Mouse (Mus musculus) intestine, embryonic 15.5 days (tissue): ENCODE data around the gene Zfp92. TPM values are rescaled to one million over a fixed set of nuclear protein-coding genes. Genes with fewer than 3 reads are reported as not detected.
"Not testable (repeated sequence)": the region's sequence is repeated elsewhere in the genome, so short reads cannot be mapped to it uniquely, and the experiment has no call there.

Experiments
- ATAC-seq: fragments of 200-750 bp; cut with Nextera tagmentation; 2 replicates; pipeline ENCODE4 v1.8.0; 2017; ENCODE audit warnings: moderate TSS enrichment, moderate library complexity
- H3K27ac ChIP-seq: fragments of 300-500 bp; sonication (generic); 2 replicates; pipeline ENCODE4 v1.5.1; 2015; ENCODE audit warnings: mild to moderate bottlenecking, inconsistent platforms
- H3K27me3 ChIP-seq: fragments of 300-500 bp; sonication (generic); replicated peaks from 2 replicates; pipeline ENCODE4 v1.6.1; 2015; ENCODE audit warnings: inconsistent platforms
- H3K36me3 ChIP-seq: fragments of 300-500 bp; sonication (generic); 2 replicates; pipeline ENCODE4 v1.6.1; 2015; ENCODE audit warnings: inconsistent platforms
- H3K4me1 ChIP-seq: fragments of 300-500 bp; sonication (generic); replicated peaks from 2 replicates; pipeline ENCODE4 v1.6.1; 2015; ENCODE audit warnings: inconsistent platforms
- H3K4me2 ChIP-seq: fragments of 300-500 bp; sonication (generic); replicated peaks from 2 replicates; pipeline ENCODE4 v1.6.1; 2015; ENCODE audit warnings: mild to moderate bottlenecking, inconsistent platforms
- H3K4me3 ChIP-seq: fragments of 300-500 bp; sonication (generic); replicated peaks from 2 replicates; pipeline ENCODE4 v1.5.1; 2015; ENCODE audit warnings: inconsistent platforms
- H3K9ac ChIP-seq: fragments of 300-500 bp; sonication (generic); 2 replicates; pipeline ENCODE4 v1.6.1; 2015; ENCODE audit warnings: inconsistent platforms
- H3K9me3 ChIP-seq: fragments of 300-500 bp; sonication (generic); 2 replicates; pipeline ENCODE4 v1.6.1; 2016; ENCODE audit warnings: inconsistent platforms
- WGBS: fragments of 180-500 bp; shearing (Covaris S2); methylation state at CpG from one replicate; pipeline ENCODE4 v1.1.7; 2015; 5-methylcytosine and 5-hydroxymethylcytosine counted together
- polyA plus RNA-seq: library from polyadenylated mRNA; unstranded; fragments of >200 nt; fragmentation: Nextera tagmentation; extraction: Ambion mirVana; gene quantifications from 2 replicates; pipeline ENCODE4 v1.2.1, GENCODE M21; 2015

Gene Zfp92
- polyA plus RNA-seq = 0.32 and 0.54 TPM in 2 replicates

GRCm38 (mm10) chrX:73410880-73411517, at the start of gene Zfp92:
Gene Zfp92, plus strand, starts transcription at chrX:73411096.
- Histone ChIP-seq H3K9ac (no peak within 1 kb of the TSS), H3K9me3 (no peaks in the 10 kb centered on the region), H3K27me3 (peaks cover 4% of the 10 kb centered on the region; the same call in 1 of the 2 replicates), H3K4me1 (no peaks in the 10 kb centered on the region), H3K27ac (no peak within 1 kb of the TSS), H3K4me3 (peak within 1 kb of the TSS; percentile 18; the same call in 1 of the 2 replicates), H3K4me2 (peak within 1 kb of the TSS; percentile 59), H3K36me3 (no peaks in the 10 kb centered on the region)
- 22% methylated on average over 20 of the region's 20 CpGs for WGBS
- ATAC-seq = peak; percentile 75

- no peak overlapping the region for H3K9ac ChIP-seq
- no peak overlapping the region for H3K4me2 ChIP-seq
- H3K4me1 ChIP-seq = no peaks in the 10 kb centered on the region
- no peak for ATAC-seq
- no peaks in the 10 kb centered on the region for H3K27me3 ChIP-seq
- no peak overlapping the region for H3K4me3 ChIP-seq
- no peaks in the 10 kb centered on the region for H3K36me3 ChIP-seq
- H3K27ac ChIP-seq = no peak overlapping the region
- no peaks in the 10 kb centered on the region for H3K9me3 ChIP-seq
These were observed 47.6 kb upstream of the Zfp92 start for GRCm38 (mm10) chrX:73363291-73363690.

DNA sequence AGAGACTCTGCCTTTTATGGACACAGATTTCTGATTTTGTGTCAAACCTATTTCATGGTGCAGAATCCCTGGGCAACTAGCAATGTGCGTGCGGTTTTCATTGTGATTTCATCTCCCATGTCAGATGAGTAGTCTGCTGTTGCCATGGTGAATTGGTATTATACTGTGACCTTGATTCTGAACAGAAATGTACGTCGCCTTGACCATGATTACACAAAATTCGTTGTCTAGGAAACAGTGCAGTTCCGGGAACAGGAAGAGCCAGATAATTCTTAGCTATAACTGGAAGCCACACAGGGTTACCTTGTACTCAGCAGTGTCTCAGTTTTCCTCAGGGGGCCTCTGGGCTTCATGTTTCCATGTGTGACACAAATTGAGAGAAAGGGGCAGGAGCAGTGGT, 26.5 kb upstream of the Zfp92 start:
- no peak for ATAC-seq

GRCm38 (mm10) chrX:73384924-73385323, 26.0 kb upstream of the Zfp92 start:
- Histone ChIP-seq H3K9me3 (no peaks in the 10 kb centered on the region), H3K4me2 (no peak overlapping the region), H3K9ac (no peak overlapping the region)

More for the DNA sequence above, 26.5 kb upstream of the Zfp92 start:
- no peaks in the 10 kb centered on the region for H3K9me3 ChIP-seq
- no peak overlapping the region for H3K27ac ChIP-seq
- no peaks in the 10 kb centered on the region for H3K27me3 ChIP-seq
- no peaks in the 10 kb centered on the region for H3K4me1 ChIP-seq
- no peaks in the 10 kb centered on the region for H3K36me3 ChIP-seq
- 67% methylated on average over 6 of the region's 6 CpGs for WGBS
- H3K4me3 ChIP-seq = no peak overlapping the region
- H3K4me2 ChIP-seq = no peak overlapping the region
- H3K9ac ChIP-seq = no peak overlapping the region

GRCm38 (mm10) chrX:73391481-73391880, 19.4 kb upstream of the Zfp92 start:
- WGBS = 89% methylated on average over 4 of the region's 4 CpGs
- H3K4me2 ChIP-seq = no peak overlapping the region
- no peaks in the 10 kb centered on the region for H3K9me3 ChIP-seq
- H3K4me1 ChIP-seq = no peaks in the 10 kb centered on the region
- peaks cover 2% of the 10 kb centered on the region; the same call in 1 of the 2 replicates for H3K27me3 ChIP-seq
- no peak overlapping the region for H3K4me3 ChIP-seq
- ATAC-seq = no peak
- H3K9ac ChIP-seq = no peak overlapping the region
- no peak overlapping the region for H3K27ac ChIP-seq
- no peaks in the 10 kb centered on the region for H3K36me3 ChIP-seq

More at GRCm38 (mm10) chrX:73384924-73385323, 26.0 kb upstream of the Zfp92 start:
- H3K36me3 ChIP-seq = no peaks in the 10 kb centered on the region
- WGBS = 18% methylated on average over 1 of the region's 1 CpGs
- no peak overlapping the region for H3K4me3 ChIP-seq
- no peak overlapping the region for H3K27ac ChIP-seq
- no peaks in the 10 kb centered on the region for H3K4me1 ChIP-seq
- no peak for ATAC-seq
- H3K27me3 ChIP-seq = no peaks in the 10 kb centered on the region

- no peaks in the 10 kb centered on the region for H3K9me3 ChIP-seq
- H3K27ac ChIP-seq = no peak overlapping the region
- ATAC-seq = no peak
- H3K4me2 ChIP-seq = no peak overlapping the region
- WGBS = 71% methylated on average over 1 of the region's 1 CpGs
- H3K36me3 ChIP-seq = no peaks in the 10 kb centered on the region
- H3K27me3 ChIP-seq = peaks cover 5% of the 10 kb centered on the region; the same call in 1 of the 2 replicates
- no peak overlapping the region for H3K4me3 ChIP-seq
- no peak overlapping the region for H3K9ac ChIP-seq
- no peaks in the 10 kb centered on the region for H3K4me1 ChIP-seq
These were observed 14.4 kb upstream of the Zfp92 start for GRCm38 (mm10) chrX:73396446-73396845.

DNA sequence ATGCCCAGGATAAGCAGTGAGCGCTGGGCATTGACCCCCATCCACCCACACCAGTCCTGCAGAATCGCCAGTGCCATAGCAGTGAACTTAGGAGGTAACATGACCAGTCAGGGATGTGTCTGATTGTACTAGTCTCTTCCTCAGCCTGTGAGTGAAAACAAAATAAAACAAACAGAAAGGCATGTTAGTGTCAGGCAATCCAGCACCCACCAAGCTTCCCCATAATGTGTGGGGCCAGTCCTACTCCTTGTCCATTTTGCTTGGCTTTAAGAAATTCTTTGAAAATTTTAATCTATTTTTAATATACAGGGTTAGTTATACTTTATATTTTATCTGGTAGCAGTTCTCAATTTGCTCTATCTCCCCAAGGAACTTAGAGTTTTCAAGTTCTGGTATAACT, 12.3 kb upstream of the Zfp92 start, which contains the start of gene Gm18336:
Gene Gm18336 (minus strand): TSS at position 101 of the 400 bp plus-strand sequence.
- not testable (repeated sequence) for H3K4me1 ChIP-seq, H3K27ac ChIP-seq, H3K9me3 ChIP-seq, H3K4me3 ChIP-seq, H3K9ac ChIP-seq, H3K4me2 ChIP-seq, H3K27me3 ChIP-seq, H3K36me3 ChIP-seq, ATAC-seq
- 60% methylated on average over 2 of the region's 2 CpGs for WGBS

- no peak overlapping the region for H3K27ac ChIP-seq
These were observed 9.9 kb upstream of the Zfp92 start for GRCm38 (mm10) chrX:73400951-73401350.

DNA sequence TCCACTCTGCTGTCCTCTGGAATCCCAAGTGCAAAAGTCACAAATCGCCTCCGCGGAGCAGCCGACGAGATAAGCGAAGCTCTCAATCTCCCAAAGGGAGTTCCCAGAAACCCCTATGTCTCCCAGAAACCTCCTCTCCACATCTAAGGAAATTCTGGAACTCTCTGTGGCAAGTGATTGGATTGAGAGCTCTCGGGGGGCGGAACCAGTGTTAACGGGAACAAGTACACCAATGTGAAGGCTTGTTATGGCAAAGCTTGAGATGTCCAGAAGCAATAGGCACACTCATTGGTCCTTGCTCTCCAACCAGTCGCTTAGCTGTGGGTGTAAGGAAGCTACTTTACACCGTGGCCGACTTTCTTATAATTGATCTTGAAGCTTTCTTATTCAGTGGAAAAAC, 9.3 kb upstream of the Zfp92 start:
- Histone ChIP-seq H3K27me3 (0 out of 2 replicates have a peak, but pooled peaks cover 1% of the 10 kb centered on the region), H3K36me3 (no peaks in the 10 kb centered on the region), H3K27ac (no peak overlapping the region), H3K9me3 (no peaks in the 10 kb centered on the region), H3K9ac (no peak overlapping the region), H3K4me1 (no peaks in the 10 kb centered on the region), H3K4me3 (no peak overlapping the region), H3K4me2 (no peak overlapping the region)
- WGBS = 94% methylated on average over 12 of the region's 12 CpGs
- no peak for ATAC-seq

More at GRCm38 (mm10) chrX:73400951-73401350, 9.9 kb upstream of the Zfp92 start:
- WGBS = 87% methylated on average over 20 of the region's 20 CpGs
- H3K4me3 ChIP-seq = no peak overlapping the region
- no peaks in the 10 kb centered on the region for H3K36me3 ChIP-seq
- H3K4me2 ChIP-seq = no peak overlapping the region
- no peaks in the 10 kb centered on the region for H3K4me1 ChIP-seq
- H3K27me3 ChIP-seq = 0 out of 2 replicates have a peak, but pooled peaks cover 5% of the 10 kb centered on the region
- no peak for ATAC-seq
- H3K9ac ChIP-seq = no peak overlapping the region
- no peaks in the 10 kb centered on the region for H3K9me3 ChIP-seq

DNA sequence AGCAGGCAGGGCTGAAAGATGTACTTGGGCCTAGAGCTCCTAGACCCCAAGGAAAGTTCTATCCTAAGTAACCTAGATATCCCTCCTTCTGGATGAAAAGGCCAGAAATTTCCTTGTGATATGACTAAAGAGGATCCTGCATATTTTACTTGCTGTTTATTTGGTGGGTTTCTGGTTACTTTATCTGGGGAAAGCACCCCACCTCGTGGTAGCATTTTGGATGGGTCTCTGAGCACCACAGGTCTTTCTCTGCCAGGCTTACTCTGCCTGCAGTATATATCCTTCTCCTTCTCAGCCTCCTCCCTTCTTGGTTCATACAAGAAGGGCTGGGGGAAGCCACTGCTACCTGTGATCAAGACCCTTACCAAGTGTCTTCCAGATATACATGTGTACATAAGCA, 1.9 kb downstream of the Zfp92 start:
- Histone ChIP-seq H3K9me3 (no peaks in the 10 kb centered on the region), H3K9ac (no peak overlapping the region), H3K4me2 (no peak overlapping the region), H3K4me3 (no peak overlapping the region), H3K36me3 (no peaks in the 10 kb centered on the region), H3K27me3 (peaks cover 4% of the 10 kb centered on the region; the same call in 1 of the 2 replicates), H3K4me1 (no peaks in the 10 kb centered on the region), H3K27ac (no peak overlapping the region)
- no peak for ATAC-seq
- 39% methylated on average over 1 of the region's 1 CpGs for WGBS

GRCm38 (mm10) chrX:73430036-73430435, 19.1 kb downstream of the Zfp92 start:
- Histone ChIP-seq H3K4me3 (no peak overlapping the region), H3K9me3 (no peaks in the 10 kb centered on the region), H3K36me3 (no peaks in the 10 kb centered on the region), H3K27ac (no peak overlapping the region), H3K27me3 (no peaks in the 10 kb centered on the region), H3K4me2 (no peak overlapping the region), H3K9ac (no peak overlapping the region), H3K4me1 (no peaks in the 10 kb centered on the region)
- no peak for ATAC-seq
- 79% methylated on average over 2 of the region's 2 CpGs for WGBS

DNA sequence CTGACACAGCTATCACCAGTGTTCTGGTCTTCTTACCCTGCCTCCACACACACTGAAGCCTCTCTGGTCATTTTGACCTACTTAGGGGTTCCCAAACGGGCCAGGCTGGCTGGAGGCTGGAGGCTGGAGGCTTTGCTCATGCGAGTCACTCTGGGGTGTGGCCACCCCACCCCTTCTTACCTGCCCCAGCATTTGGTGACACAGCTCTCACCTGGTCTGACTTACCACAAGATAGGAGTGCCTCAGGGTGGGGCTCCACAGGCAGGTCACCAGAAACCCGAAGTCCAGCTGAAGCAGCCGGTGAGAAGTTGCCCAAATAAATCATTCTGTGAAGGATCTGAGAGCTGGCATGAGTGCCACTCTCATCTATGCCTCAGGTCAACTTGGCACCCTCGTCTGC, 22.0 kb downstream of the Zfp92 start:
- Histone ChIP-seq H3K36me3 (no peaks in the 10 kb centered on the region), H3K9ac (no peak overlapping the region), H3K4me3 (no peak overlapping the region), H3K9me3 (no peaks in the 10 kb centered on the region), H3K4me2 (no peak overlapping the region), H3K4me1 (no peaks in the 10 kb centered on the region), H3K27me3 (no peaks in the 10 kb centered on the region), H3K27ac (no peak overlapping the region)
- 62% methylated on average over 5 of the region's 5 CpGs for WGBS
- 0 out of 2 replicates have a peak, but pooled peaks have one; percentile 67 for ATAC-seq

DNA sequence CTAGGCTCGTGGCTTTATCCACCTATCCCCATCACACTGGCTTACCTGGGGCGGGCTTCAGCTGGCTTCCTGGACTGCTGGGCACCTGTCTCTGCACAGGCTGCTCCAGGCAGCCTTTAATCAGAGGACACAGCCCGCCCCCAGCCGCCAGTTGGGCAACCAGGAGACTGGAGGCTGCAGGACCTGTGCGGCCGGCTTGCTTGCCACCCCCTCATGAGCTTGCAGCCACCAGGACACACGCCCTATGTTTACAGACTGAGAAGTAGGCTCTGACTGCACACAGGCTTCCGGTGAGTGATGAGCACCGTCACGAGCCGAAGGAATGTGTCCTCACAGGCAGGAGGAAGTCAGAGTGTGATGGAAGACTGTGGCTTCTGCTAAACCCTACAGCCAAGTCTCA, 24.4 kb downstream of the Zfp92 start, which contains the start of gene Trex2:
Gene Trex2 (minus strand): TSS at position 93 of the 400 bp plus-strand sequence.
- H3K27me3 ChIP-seq = no peaks in the 10 kb centered on the region
- ATAC-seq = no peak
- no peak within 1 kb of the TSS for H3K9ac ChIP-seq
- H3K36me3 ChIP-seq = no peaks in the 10 kb centered on the region
- no peak within 1 kb of the TSS for H3K4me2 ChIP-seq
- H3K4me3 ChIP-seq = no peak within 1 kb of the TSS
- H3K4me1 ChIP-seq = no peaks in the 10 kb centered on the region
- 54% methylated on average over 11 of the region's 11 CpGs for WGBS
- no peaks in the 10 kb centered on the region for H3K9me3 ChIP-seq
- H3K27ac ChIP-seq = no peak within 1 kb of the TSS
